Mouse (Mus musculus) Patski (cell line): Measurements from ENCODE around the gene Glcci1. TPM values are rescaled to one million over a fixed set of nuclear protein-coding genes. Genes with fewer than 3 reads are reported as not detected.
"Not testable (repeated sequence)": the region's sequence is repeated elsewhere in the genome, so short reads cannot be mapped to it uniquely, and the experiment has no call there.

Source experiments
- ATAC-seq: fragments of 100-300 bp; one replicate; pipeline ENCODE4 v1.8.0; 2021
- CTCF ChIA-PET: fragments of 350-600 bp; sonication (Branson Sonifier 250); formaldehyde crosslinking; loops from one replicate; lab custom pipeline; 2022; ENCODE audit warnings: inconsistent platforms; lab: Charles Lee
- POLR2A ChIA-PET: fragments of 350-600 bp; sonication (Branson Sonifier 250); formaldehyde crosslinking; loops from one replicate; lab custom pipeline; 2022; ENCODE audit warnings: antibody characterized with exemption, inconsistent platforms; lab: Charles Lee
- DNase-seq: peaks from one replicate; pipeline ENCODE4 v3.0.0-alpha.2; 2011; ENCODE audit warnings: low read depth, low spot score
- H3K27me3 ChIP-seq: fragments of 371-371 bp; one replicate; pipeline ENCODE4 v1.5.1; 2021
- CTCF ChIP-seq: fragments of 100-300 bp; IDR thresholded peaks from one replicate; pipeline ENCODE4 v1.5.1; 2021
- in situ Hi-C: fragments of 300-500 bp; cut with MboI; formaldehyde crosslinking; loops from 3 replicates; pipeline ENCODE4 v1.11.1; 2018; ENCODE audit warnings: low pct_unique_long_range_greater_than_20kb, mixed read lengths
- polyA plus RNA-seq: library from polyadenylated mRNA; unstranded; gene quantifications from one replicate; pipeline ENCODE4 v1.2.3, GENCODE M21; 2021

The Glcci1 gene
- polyA plus RNA-seq, 1 experiment from 2014 or later = 2.2 TPM

- ChIA-PET POLR2A (no interaction called here), CTCF (interaction anchor here (1.1 to 1.8 kb wide), 2 partner anchors 22 to 232 kb away, joined by 3 to 5 read pairs; no protein-coding TSS in a partner anchor)
- in situ Hi-C loops = loop anchor here (10.0 to 25.0 kb wide), 3 partner anchors 225 to 648 kb away; no protein-coding TSS in a partner anchor
- no peak for TF ChIP-seq CTCF
- H3K27me3 ChIP-seq = no peaks in the 10 kb centered on the region
- DNase-seq (no peak), ATAC-seq (peak; percentile 22)
These were observed 812 bp downstream of the Glcci1 start for GRCm38 (mm10) chr6:8509961-8510863.

DNA sequence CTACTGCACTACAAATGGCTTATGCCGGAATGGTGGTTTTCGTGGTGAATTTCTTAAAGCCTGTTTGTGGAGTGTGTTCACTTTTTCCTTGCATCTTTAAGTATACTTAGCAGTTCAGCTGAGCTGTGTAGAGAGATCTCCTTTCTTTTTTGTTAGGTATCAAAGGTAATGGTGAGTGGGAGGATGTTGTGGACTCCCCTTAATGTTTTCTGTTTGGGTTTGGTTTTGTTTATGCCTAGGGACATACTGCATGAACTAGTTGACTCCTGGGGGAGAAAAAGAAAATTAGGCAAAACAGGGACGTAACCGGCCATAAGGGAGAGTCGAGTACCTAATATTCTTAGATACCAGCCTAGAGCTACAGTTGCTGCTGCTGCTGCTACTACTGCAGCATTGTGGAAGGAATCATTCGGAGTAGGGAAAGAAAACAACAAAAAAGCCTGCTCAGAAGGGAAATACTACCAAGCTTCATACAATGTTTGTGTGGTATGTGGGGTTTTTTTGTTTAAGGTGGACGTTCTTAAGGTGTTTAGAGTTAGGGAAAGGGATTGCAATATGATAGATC, 1.5 kb downstream of the Glcci1 start:
- ChIA-PET CTCF (interaction anchor here (1.1 to 2.0 kb wide), 3 partner anchors 11 to 233 kb away, joined by 3 to 5 read pairs (median 5); no protein-coding TSS in a partner anchor), POLR2A (no interaction called here)
- no peak for TF ChIP-seq CTCF
- H3K27me3 ChIP-seq = no peaks in the 10 kb centered on the region
- DNase-seq (no peak), ATAC-seq (no peak)
- in situ Hi-C loops = loop anchor here (10.0 to 25.0 kb wide), 3 partner anchors 224 to 649 kb away; no protein-coding TSS in a partner anchor

- H3K27me3 ChIP-seq = no peaks in the 10 kb centered on the region
- ATAC-seq = no peak
- in situ Hi-C loops = loop anchor here (10.0 to 25.0 kb wide), 3 partner anchors 223 to 649 kb away; no protein-coding TSS in a partner anchor
- ChIA-PET POLR2A (no interaction called here), CTCF (interaction anchor here (1.1 to 2.0 kb wide), 3 partner anchors 10 to 233 kb away, joined by 3 to 5 read pairs (median 5); no protein-coding TSS in a partner anchor)
- no peak for DNase-seq
- TF ChIP-seq CTCF = no peak
These were observed 2.0 kb downstream of the Glcci1 start for GRCm38 (mm10) chr6:8511447-8511846.

- ChIA-PET CTCF (interaction anchor here (2.0 kb wide), 1 partner anchor 9 kb away, joined by 5 read pairs; no protein-coding TSS in a partner anchor), POLR2A (no interaction called here)
- in situ Hi-C loops = loop anchor here (10.0 to 25.0 kb wide), 3 partner anchors 222 to 650 kb away; no protein-coding TSS in a partner anchor
- no peaks in the 10 kb centered on the region for H3K27me3 ChIP-seq
- TF ChIP-seq CTCF = no peak
- DNase-seq (no peak), ATAC-seq (no peak)
These were observed 3.0 kb downstream of the Glcci1 start for GRCm38 (mm10) chr6:8512416-8512815.

DNA sequence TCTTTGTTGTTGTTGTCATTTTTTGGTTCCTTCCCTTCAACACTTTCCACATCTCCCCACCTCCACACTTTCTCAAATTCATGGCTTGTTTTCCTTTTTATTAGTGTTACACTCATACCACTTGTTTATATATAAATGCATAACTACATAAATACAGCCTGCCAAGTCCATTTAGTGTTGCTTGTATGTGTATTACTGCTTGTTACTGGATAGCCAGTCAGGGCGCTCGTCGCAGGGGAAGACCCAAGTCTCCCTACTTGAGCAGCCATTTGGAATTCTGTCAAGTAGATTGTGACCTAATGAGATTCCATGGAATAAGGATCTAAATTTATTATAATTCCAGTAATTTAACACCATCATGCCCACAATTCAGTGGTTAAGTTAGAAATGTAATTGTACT, 10.3 kb downstream of the Glcci1 start:
- ChIA-PET CTCF (no interaction called here), POLR2A (no interaction called here)
- TF ChIP-seq CTCF = no peak
- H3K27me3 ChIP-seq = no peaks in the 10 kb centered on the region
- in situ Hi-C loops = loop anchor here (10.0 to 25.0 kb wide), 3 partner anchors 215 to 657 kb away; no protein-coding TSS in a partner anchor
- DNase-seq (no peak), ATAC-seq (no peak)

DNA sequence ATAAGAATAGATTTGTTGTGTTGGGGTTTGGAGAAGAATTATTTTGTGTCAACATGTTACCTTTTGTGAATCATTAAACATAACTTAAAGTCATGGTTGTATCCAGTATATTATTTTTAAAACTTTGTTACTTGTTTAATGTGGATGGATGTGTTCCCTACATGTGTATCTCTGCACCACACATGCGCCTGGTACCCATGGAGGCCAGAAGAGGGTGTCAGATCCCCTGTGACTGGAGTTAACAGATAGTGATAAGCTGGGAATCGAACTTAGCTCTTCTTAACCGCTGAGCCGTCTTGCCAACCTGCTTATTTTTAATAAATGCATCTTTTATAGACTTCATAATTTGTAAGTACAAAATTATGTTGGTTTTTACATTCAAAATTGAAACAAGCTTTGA, 11.8 kb downstream of the Glcci1 start:
- no peak for TF ChIP-seq CTCF
- no peak for ATAC-seq
- DNase-seq = no peak
- ChIA-PET CTCF (interaction anchor here (1.6 kb wide), 1 partner anchor 9 kb away, joined by 5 read pairs; no protein-coding TSS in a partner anchor), POLR2A (no interaction called here)
- H3K27me3 ChIP-seq = no peaks in the 10 kb centered on the region
- in situ Hi-C loops = loop anchor here (25.0 kb wide), 1 partner anchor 659 kb away; no protein-coding TSS in a partner anchor

- no peak for TF ChIP-seq CTCF
- ChIA-PET POLR2A (no interaction called here), CTCF (interaction anchor here (0.8 to 1.3 kb wide), 2 partner anchors 9 to 250 kb away, joined by 3 to 4 read pairs; no protein-coding TSS in a partner anchor)
- ATAC-seq (no peak), DNase-seq (no peak)
- in situ Hi-C loops = loop anchor here (25.0 kb wide), 1 partner anchor 662 kb away; no protein-coding TSS in a partner anchor
- no peaks in the 10 kb centered on the region for H3K27me3 ChIP-seq
These were observed 15.3 kb downstream of the Glcci1 start for GRCm38 (mm10) chr6:8524717-8525116.

- ChIA-PET POLR2A (no interaction called here), CTCF (interaction anchor here (0.7 to 1.2 kb wide), 2 partner anchors 14 to 20 kb away, joined by 4 to 5 read pairs; no protein-coding TSS in a partner anchor)
- in situ Hi-C loops = no loop called here
- H3K27me3 ChIP-seq = no peaks in the 10 kb centered on the region
- no peak for TF ChIP-seq CTCF
- DNase-seq (no peak), ATAC-seq (no peak)
These were observed 21.9 kb downstream of the Glcci1 start for GRCm38 (mm10) chr6:8531104-8531894.

DNA sequence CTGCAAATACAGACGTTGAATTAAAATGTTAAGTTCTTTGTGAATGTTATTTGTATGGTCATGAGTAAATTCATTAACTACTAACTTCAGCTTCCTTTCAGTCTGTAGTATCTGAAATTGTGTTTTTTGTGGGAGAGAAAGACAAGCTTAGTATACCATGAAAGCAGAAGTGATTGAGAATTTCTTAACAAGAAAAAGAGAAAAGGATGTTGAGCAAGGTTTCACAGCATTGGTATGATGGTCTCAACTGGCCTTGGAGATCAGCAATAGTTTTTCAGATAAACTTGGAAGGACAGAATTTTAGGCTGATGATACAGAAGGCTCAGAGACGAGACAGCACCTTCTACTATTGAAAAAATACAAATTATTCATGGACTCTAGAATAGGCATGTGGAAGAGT, 27.5 kb downstream of the Glcci1 start:
- POLR2A ChIA-PET = interaction anchor here (0.5 kb wide), 1 partner anchor 13 kb away, joined by 3 read pairs; no protein-coding TSS in a partner anchor

DNA sequence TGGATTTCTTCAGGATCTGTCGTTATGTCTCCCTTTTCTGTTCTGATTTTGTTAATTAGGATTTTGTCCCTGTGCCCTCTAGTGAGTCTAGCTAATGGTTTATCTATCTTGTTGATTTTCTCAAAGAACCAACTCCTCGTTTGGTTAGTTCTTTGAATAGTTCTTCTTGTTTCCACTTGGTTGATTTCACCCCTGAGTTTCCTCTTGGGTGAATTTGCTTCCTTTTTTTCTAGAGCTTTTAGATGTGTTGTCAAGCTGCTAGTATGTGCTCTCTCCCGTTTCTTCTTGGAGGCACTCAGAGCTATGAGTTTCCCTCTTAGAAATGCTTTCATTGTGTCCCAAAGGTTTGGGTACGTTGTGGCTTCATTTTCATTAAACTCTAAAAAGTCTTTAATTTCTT, 32.1 kb downstream of the Glcci1 start:
- ATAC-seq, POLR2A ChIA-PET, CTCF ChIA-PET, DNase-seq, in situ Hi-C loops, H3K27me3 ChIP-seq: not testable (repeated sequence)

More for the DNA sequence above, 27.5 kb downstream of the Glcci1 start:
- DNase-seq = no peak
- TF ChIP-seq CTCF = no peak
- in situ Hi-C loops = no loop called here
- H3K27me3 ChIP-seq = no peaks in the 10 kb centered on the region
- no peak for ATAC-seq
- CTCF ChIA-PET = interaction anchor here (1.0 to 2.1 kb wide), 4 partner anchors 9 to 130 kb away, joined by 3 to 9 read pairs (median 3); no protein-coding TSS in a partner anchor
